Mouse (Mus musculus): Measurements from ENCODE around the gene Igf2bp1. TPM values are rescaled to one million over a fixed set of nuclear protein-coding genes. Genes with fewer than 3 reads are reported as not detected.

The Igf2bp1 gene
- total and polyA plus RNA-seq, 3 experiments: under 0.01 TPM; not detected in 2

- no peaks in the 10 kb centered on the region for H3K36me3 ChIP-seq (replicated peaks in 1 of 2; ENCODE audit: control insufficient read depth in 1 of 2, insufficient read depth in 1 of 2, low read length in 1 of 2)
- H3K27ac ChIP-seq (ENCODE audit: insufficient read depth, low read depth): no peak overlapping the region
- H3K79me2 ChIP-seq (replicated peaks; ENCODE audit: control insufficient read depth, extremely low read depth, insufficient read depth, poor library complexity, severe bottlenecking): no peaks in the 10 kb centered on the region
- H3K4me2 ChIP-seq (ENCODE audit: insufficient read depth, low read depth, poor library complexity, severe bottlenecking): no peak overlapping the region
- peaks cover 58% of the 10 kb centered on the region for H3K27me3 ChIP-seq (replicated peaks)
- H3K4me3 ChIP-seq (replicated peaks in 1 of 3; ENCODE audit: low read depth in 2 of 3, low read length in 2 of 3, poor library complexity in 1 of 3): no peak overlapping the region
- peaks cover 2 to 14% of the 10 kb centered on the region in 2 experiments; a peak in 2 of 4 replicates for H3K4me1 ChIP-seq (ENCODE audit: control insufficient read depth in 1 of 2, insufficient read depth in 2 of 2)
- no peak for DNase-seq (ENCODE audit: extremely low read depth)
- dilution Hi-C loops (cut with MboI; ENCODE audit: extremely low pct_ligation_motif_present, extremely low pct_unique_long_range_greater_than_20kb, low sequenced_read_pairs): no loop called here
- in situ Hi-C loops (cut with MboI; ENCODE audit: low pct_ligation_motif_present, low pct_unique_long_range_greater_than_20kb, low sequenced_read_pairs): no loop called here
- H3K9ac ChIP-seq (ENCODE audit: insufficient read depth, low read depth): no peak overlapping the region
- peaks cover 3% of the 10 kb centered on the region for H3K9me3 ChIP-seq (replicated peaks; ENCODE audit: low read length)
- TF ChIP-seq POLR2AphosphoS2 (IDR thresholded peaks at IDR 0.05; ENCODE audit: low read depth, low read length): no peak
- no peak for TF ChIP-seq IRF4 (IDR thresholded peaks at IDR 0.05; ENCODE audit: low read depth, low read length)
- TF ChIP-seq JUN (IDR thresholded peaks at IDR 0.05; ENCODE audit: insufficient read depth, low read depth, low read length): no peak
- TF ChIP-seq EP300 (IDR thresholded peaks at IDR 0.05; ENCODE audit: low read length): no peak
- TF ChIP-seq POLR2A (IDR thresholded peaks at IDR 0.05; ENCODE audit: low read depth, low read length): no peak
These were observed 47.5 kb downstream of the Igf2bp1 start for GRCm38 (mm10) chr11:95958251-95958650.

GRCm38 (mm10) chr11:95957407-95957806 is 48.3 kb downstream of the Igf2bp1 start:
- Histone ChIP-seq H3K27me3 (replicated peaks) (peaks cover 58% of the 10 kb centered on the region), H3K4me2 (ENCODE audit: insufficient read depth, low read depth, poor library complexity, severe bottlenecking) (no peak overlapping the region), H3K9me3 (replicated peaks; ENCODE audit: low read length) (peaks cover 5% of the 10 kb centered on the region), H3K4me1 (ENCODE audit: control insufficient read depth in 1 of 2, insufficient read depth in 2 of 2) (peaks cover 0 to 14% of the 10 kb centered on the region in 2 experiments; a peak in 2 of 4 replicates), H3K36me3 (replicated peaks in 1 of 2; ENCODE audit: control insufficient read depth in 1 of 2, insufficient read depth in 1 of 2, low read length in 1 of 2) (no peaks in the 10 kb centered on the region), H3K9ac (ENCODE audit: insufficient read depth, low read depth) (no peak overlapping the region), H3K27ac (ENCODE audit: insufficient read depth, low read depth) (no peak overlapping the region), H3K79me2 (replicated peaks; ENCODE audit: control insufficient read depth, extremely low read depth, insufficient read depth, poor library complexity, severe bottlenecking) (no peaks in the 10 kb centered on the region), H3K4me3 (replicated peaks in 1 of 3; ENCODE audit: low read depth in 2 of 3, low read length in 2 of 3, poor library complexity in 1 of 3) (no peak overlapping the region)
- no peak for DNase-seq (ENCODE audit: extremely low read depth)
- dilution Hi-C loops (cut with MboI; ENCODE audit: extremely low pct_ligation_motif_present, extremely low pct_unique_long_range_greater_than_20kb, low sequenced_read_pairs): no loop called here
- in situ Hi-C loops (cut with MboI; ENCODE audit: low pct_ligation_motif_present, low pct_unique_long_range_greater_than_20kb, low sequenced_read_pairs): no loop called here
- TF ChIP-seq MYC (IDR thresholded peaks at IDR 0.05; ENCODE audit: low read depth, low read length) (no peak), EP300 (IDR thresholded peaks at IDR 0.05; ENCODE audit: low read length) (no peak), ETS1 (conservative IDR thresholded peaks at IDR 0.05; ENCODE audit: low read depth, low read length) (no peak), KAT2A (IDR thresholded peaks at IDR 0.05; ENCODE audit: insufficient replicate concordance, low read length) (no peak), MAX (IDR thresholded peaks at IDR 0.05; ENCODE audit: low read length) (no peak), MAZ (IDR thresholded peaks at IDR 0.05; ENCODE audit: low read depth, low read length) (no peak)

- in situ Hi-C loops (cut with MboI; ENCODE audit: low pct_ligation_motif_present, low pct_unique_long_range_greater_than_20kb, low sequenced_read_pairs): no loop called here
- DNase-seq (ENCODE audit: extremely low read depth): no peak
- H3K27me3 ChIP-seq (replicated peaks): peaks cover 43% of the 10 kb centered on the region
- no peak overlapping the region for H3K9ac ChIP-seq (ENCODE audit: insufficient read depth, low read depth)
- no peaks in the 10 kb centered on the region for H3K79me2 ChIP-seq (replicated peaks; ENCODE audit: control insufficient read depth, extremely low read depth, insufficient read depth, poor library complexity, severe bottlenecking)
- no peak overlapping the region for H3K27ac ChIP-seq (ENCODE audit: insufficient read depth, low read depth)
- dilution Hi-C loops (cut with MboI; ENCODE audit: extremely low pct_ligation_motif_present, extremely low pct_unique_long_range_greater_than_20kb, low sequenced_read_pairs): no loop called here
- no peak for TF ChIP-seq MEF2A (IDR thresholded peaks at IDR 0.05; ENCODE audit: borderline replicate concordance, low read depth, low read length)
- TF ChIP-seq E2F4 (IDR thresholded peaks at IDR 0.05; ENCODE audit: insufficient replicate concordance, low read depth, low read length): no peak
- TF ChIP-seq MAZ (IDR thresholded peaks at IDR 0.05; ENCODE audit: low read depth, low read length): no peak
- no peak for TF ChIP-seq MYC (IDR thresholded peaks at IDR 0.05; ENCODE audit: low read depth, low read length)
- no peak for TF ChIP-seq ETS1 (conservative IDR thresholded peaks at IDR 0.05; ENCODE audit: low read depth, low read length)
- no peak for TF ChIP-seq POLR2AphosphoS2 (IDR thresholded peaks at IDR 0.05; ENCODE audit: low read depth, low read length)
- no peak for TF ChIP-seq UBTF (IDR thresholded peaks at IDR 0.05; ENCODE audit: low read depth, low read length)
- TF ChIP-seq MAX (IDR thresholded peaks at IDR 0.05; ENCODE audit: low read length): no peak
- TF ChIP-seq NELFE (IDR thresholded peaks at IDR 0.05; ENCODE audit: low read depth, low read length): no peak
- no peak for TF ChIP-seq JUN (IDR thresholded peaks at IDR 0.05; ENCODE audit: insufficient read depth, low read depth, low read length)
- no peak for TF ChIP-seq ZKSCAN1 (IDR thresholded peaks at IDR 0.05; ENCODE audit: borderline replicate concordance, low read depth, low read length)
- TF ChIP-seq NRF1 (IDR thresholded peaks at IDR 0.05; ENCODE audit: low read depth, low read length): no peak
- no peak overlapping the region for H3K4me2 ChIP-seq (ENCODE audit: insufficient read depth, low read depth, poor library complexity, severe bottlenecking)
- H3K9me3 ChIP-seq (replicated peaks; ENCODE audit: low read length): peaks cover 5% of the 10 kb centered on the region
- peaks cover 0 to 14% of the 10 kb centered on the region in 2 experiments; a peak in 2 of 4 replicates for H3K4me1 ChIP-seq (ENCODE audit: control insufficient read depth in 1 of 2, insufficient read depth in 2 of 2)
- H3K36me3 ChIP-seq (replicated peaks in 1 of 2; ENCODE audit: control insufficient read depth in 1 of 2, insufficient read depth in 1 of 2, low read length in 1 of 2): no peaks in the 10 kb centered on the region
- H3K4me3 ChIP-seq (replicated peaks in 1 of 3; ENCODE audit: low read depth in 2 of 3, low read length in 2 of 3, poor library complexity in 1 of 3): no peak overlapping the region
These were observed 52.4 kb downstream of the Igf2bp1 start for GRCm38 (mm10) chr11:95953313-95953712.
